Mouse (Mus musculus): ENCODE results near the gene Clcf1. TPM values are rescaled to one million over a fixed set of nuclear protein-coding genes. Genes with fewer than 3 reads are reported as not detected.
A peak's percentile ranks its signal among the peaks of the same experiment; 100 is the strongest.

The Clcf1 gene
- polyA plus RNA-seq, 1 experiment from 2014 or later = 8.0 TPM

DNA sequence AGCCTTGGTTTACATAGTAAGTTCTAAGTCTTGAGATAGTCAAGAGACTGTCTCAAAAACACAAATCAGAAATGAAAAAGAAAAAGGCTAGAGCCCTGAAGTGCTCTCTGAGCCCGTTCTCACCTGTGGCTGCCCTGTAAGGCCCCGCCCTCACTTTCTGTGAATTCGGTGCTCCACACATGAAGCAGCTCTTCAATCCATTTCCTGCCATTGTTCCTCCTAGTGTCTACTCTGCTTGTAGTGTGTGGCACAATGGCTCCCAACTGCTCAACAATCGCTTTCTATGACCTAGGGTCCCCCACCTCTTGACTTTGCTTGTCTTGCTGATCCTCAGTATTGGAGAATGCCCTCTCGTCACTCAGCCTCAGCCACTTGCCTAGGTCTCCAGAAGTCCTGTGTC lies 13.4 kb downstream of the Clcf1 start:
- 29% methylated on average over 5 of the region's 5 CpGs for WGBS
- no peak overlapping the region for H3K9ac ChIP-seq (replicated peaks; ENCODE audit: low read depth)
- H3K27ac ChIP-seq (ENCODE audit: low read length) = no peak overlapping the region
- H3K4me1 ChIP-seq (ENCODE audit: insufficient read depth, low read depth, low read length) = peaks cover 7% of the 10 kb centered on the region; the same call in 1 of the 2 replicates
- H3K27me3 ChIP-seq (replicated peaks; ENCODE audit: insufficient read depth, low read length) = no peaks in the 10 kb centered on the region
- H3K4me3 ChIP-seq (ENCODE audit: low read depth, low read length) = no peak overlapping the region
- no peaks in the 10 kb centered on the region for H3K9me3 ChIP-seq (ENCODE audit: low read length)
- ATAC-seq = no peak
- H3K36me3 ChIP-seq (ENCODE audit: insufficient read depth, low read length) = no peaks in the 10 kb centered on the region
- H3K4me2 ChIP-seq (replicated peaks; ENCODE audit: low read depth, low read length) = no peak overlapping the region
- peak; percentile 28 for DNase-seq (ENCODE audit: low spot score)
- TF ChIP-seq EP300 (IDR thresholded peaks at IDR 0.05) (no peak), CTCF (IDR thresholded peaks at IDR 0.05) (no peak)

DNA sequence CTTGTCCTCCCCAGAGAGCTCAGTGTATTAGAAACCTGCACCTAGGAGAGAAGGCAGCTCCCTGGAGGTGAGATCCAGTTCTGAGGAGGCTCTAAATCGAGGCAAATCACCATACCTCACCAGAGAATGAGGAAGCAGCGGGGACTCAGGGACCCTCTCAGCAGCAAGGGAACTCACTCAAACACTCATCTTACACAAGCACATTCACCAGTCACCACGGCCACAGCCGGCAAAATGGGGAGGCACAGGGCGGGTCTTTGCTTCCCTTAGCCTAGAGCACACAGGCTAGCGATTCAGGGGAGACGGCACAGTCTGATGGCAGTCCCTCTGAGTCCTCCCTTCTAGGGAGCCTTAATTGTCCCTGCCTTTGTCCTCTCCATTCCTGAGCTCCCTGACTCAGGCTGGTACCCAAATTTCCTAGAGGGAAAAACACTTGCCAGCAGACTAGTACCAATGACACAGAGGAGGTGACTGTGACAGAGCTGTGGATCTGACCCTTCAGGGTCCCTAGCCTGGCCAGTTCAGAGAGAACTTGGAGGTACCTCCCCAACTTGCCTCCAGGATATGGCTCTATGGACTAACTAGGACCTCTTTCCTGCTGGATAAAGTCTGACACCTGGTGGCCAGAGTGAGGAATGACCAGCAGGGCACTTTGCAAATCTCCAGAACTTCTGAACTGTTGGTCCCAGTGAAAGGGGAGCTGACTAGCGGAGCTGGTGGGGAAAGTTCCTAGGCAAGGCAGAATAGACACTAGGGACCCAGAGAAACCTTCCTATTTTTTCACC lies 14.0 kb downstream of the Clcf1 start:
- WGBS = 11% methylated on average over 8 of the region's 8 CpGs
- ATAC-seq (peak; percentile 11), DNase-seq (ENCODE audit: low spot score) (peak; percentile 93)
- Histone ChIP-seq H3K4me1 (ENCODE audit: insufficient read depth, low read depth, low read length) (peaks cover 7% of the 10 kb centered on the region; the same call in 1 of the 2 replicates), H3K27ac (ENCODE audit: low read length) (no peak overlapping the region), H3K4me2 (replicated peaks; ENCODE audit: low read depth, low read length) (no peak overlapping the region), H3K4me3 (ENCODE audit: low read depth, low read length) (no peak overlapping the region), H3K27me3 (replicated peaks; ENCODE audit: insufficient read depth, low read length) (no peaks in the 10 kb centered on the region), H3K36me3 (ENCODE audit: insufficient read depth, low read length) (no peaks in the 10 kb centered on the region), H3K9ac (replicated peaks; ENCODE audit: low read depth) (no peak overlapping the region), H3K9me3 (ENCODE audit: low read length) (no peaks in the 10 kb centered on the region)
- TF ChIP-seq CTCF (IDR thresholded peaks at IDR 0.05) (peak; percentile 98), EP300 (IDR thresholded peaks at IDR 0.05) (no peak)

DNA sequence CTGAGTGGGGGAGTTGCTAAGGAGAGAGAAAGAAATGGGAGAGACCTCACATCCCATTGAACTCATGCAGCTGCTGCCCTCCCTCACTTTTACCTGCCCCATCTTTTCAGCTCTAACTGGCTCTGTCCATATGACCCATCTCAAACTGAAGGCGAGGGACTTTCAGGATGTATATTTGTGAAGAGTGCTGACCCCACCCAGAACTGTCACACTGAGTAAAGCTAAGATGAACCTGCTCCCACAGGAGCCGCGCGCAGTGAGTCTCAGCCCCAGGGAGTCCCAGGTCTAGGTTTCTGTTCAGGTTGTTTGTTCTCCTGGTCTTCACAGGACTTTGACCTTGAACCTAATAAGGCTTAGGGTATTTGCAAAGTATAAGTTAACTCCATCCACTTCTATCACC lies 14.9 kb downstream of the Clcf1 start:
- no peak for ATAC-seq
- Histone ChIP-seq H3K4me3 (ENCODE audit: low read depth, low read length) (no peak overlapping the region), H3K36me3 (ENCODE audit: insufficient read depth, low read length) (no peaks in the 10 kb centered on the region), H3K4me2 (replicated peaks; ENCODE audit: low read depth, low read length) (no peak overlapping the region), H3K27me3 (replicated peaks; ENCODE audit: insufficient read depth, low read length) (no peaks in the 10 kb centered on the region), H3K9me3 (ENCODE audit: low read length) (no peaks in the 10 kb centered on the region), H3K9ac (replicated peaks; ENCODE audit: low read depth) (no peak overlapping the region), H3K4me1 (ENCODE audit: insufficient read depth, low read depth, low read length) (peaks cover 7% of the 10 kb centered on the region; the same call in 1 of the 2 replicates), H3K27ac (ENCODE audit: low read length) (no peak overlapping the region)
- no peak for DNase-seq (ENCODE audit: low spot score)
- 68% methylated on average over 4 of the region's 4 CpGs for WGBS
- no peak for TF ChIP-seq CTCF (IDR thresholded peaks at IDR 0.05)
- TF ChIP-seq EP300 (IDR thresholded peaks at IDR 0.05) = no peak

DNA sequence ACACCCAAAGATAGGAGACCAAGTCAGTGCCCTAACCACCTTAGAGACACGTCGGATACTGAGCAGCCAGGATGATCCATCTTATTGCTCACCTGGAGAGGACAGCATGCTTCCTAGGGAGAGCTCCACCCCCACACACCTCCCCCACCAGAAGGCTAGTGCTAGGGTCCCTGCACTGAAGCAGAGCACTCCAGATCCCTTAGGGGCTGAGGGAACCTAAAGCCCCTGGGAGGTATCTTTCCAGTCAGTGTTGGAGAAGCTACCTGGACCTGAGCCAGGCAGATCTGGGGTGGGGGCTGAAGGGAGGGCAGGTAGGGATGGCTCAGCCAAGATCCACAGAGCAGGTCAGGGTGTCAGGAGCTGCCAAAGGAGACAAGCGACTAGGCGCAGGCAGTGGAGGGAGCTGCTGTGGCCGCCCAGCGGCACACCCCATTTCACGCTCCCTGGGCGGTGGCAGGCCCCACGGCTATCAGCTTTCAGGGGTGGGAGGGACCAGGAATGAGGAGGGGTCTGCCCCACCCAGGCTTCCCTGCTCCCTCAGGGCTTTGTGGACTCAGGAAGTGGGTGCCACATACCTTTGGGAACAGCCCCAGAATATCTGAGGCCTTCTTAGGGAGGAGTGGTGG lies 15.5 kb downstream of the Clcf1 start:
- Histone ChIP-seq H3K27ac (ENCODE audit: low read length) (no peak overlapping the region), H3K4me1 (ENCODE audit: insufficient read depth, low read depth, low read length) (peaks cover 7% of the 10 kb centered on the region; the same call in 1 of the 2 replicates), H3K36me3 (ENCODE audit: insufficient read depth, low read length) (no peaks in the 10 kb centered on the region), H3K9me3 (ENCODE audit: low read length) (no peaks in the 10 kb centered on the region), H3K4me3 (ENCODE audit: low read depth, low read length) (no peak overlapping the region), H3K9ac (replicated peaks; ENCODE audit: low read depth) (no peak overlapping the region), H3K4me2 (replicated peaks; ENCODE audit: low read depth, low read length) (no peak overlapping the region), H3K27me3 (replicated peaks; ENCODE audit: insufficient read depth, low read length) (no peaks in the 10 kb centered on the region)
- DNase-seq (ENCODE audit: low spot score) = no peak
- ATAC-seq = no peak
- TF ChIP-seq EP300 (IDR thresholded peaks at IDR 0.05) = no peak
- TF ChIP-seq CTCF (IDR thresholded peaks at IDR 0.05) = no peak
- WGBS = 30% methylated on average over 7 of the region's 9 CpGs

DNA sequence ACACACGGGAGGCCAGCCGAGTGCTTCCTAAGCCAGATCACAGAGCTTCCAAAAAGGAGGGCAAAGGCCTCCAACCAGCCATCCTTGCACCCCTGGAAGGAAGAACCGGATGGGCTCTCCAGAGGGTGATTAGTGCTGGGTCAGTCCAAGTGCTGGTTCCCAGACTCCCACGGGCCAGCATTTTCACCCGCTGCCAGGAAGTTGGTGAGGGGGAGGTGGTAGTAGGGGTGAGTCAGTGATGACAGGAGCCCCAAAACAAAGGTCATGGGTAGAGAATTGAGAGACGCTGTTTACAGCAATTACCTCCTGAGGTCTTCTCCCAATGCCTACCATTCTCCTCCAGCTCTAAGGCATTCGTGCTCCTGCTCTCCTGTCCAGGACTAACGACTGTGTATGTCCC lies 16.4 kb downstream of the Clcf1 start:
- no peaks in the 10 kb centered on the region for H3K36me3 ChIP-seq (ENCODE audit: insufficient read depth, low read length)
- ATAC-seq (no peak), DNase-seq (ENCODE audit: low spot score) (peak; percentile 24)
- no peaks in the 10 kb centered on the region for H3K9me3 ChIP-seq (ENCODE audit: low read length)
- no peak overlapping the region for H3K9ac ChIP-seq (replicated peaks; ENCODE audit: low read depth)
- no peaks in the 10 kb centered on the region for H3K27me3 ChIP-seq (replicated peaks; ENCODE audit: insufficient read depth, low read length)
- no peak overlapping the region for H3K4me3 ChIP-seq (ENCODE audit: low read depth, low read length)
- TF ChIP-seq CTCF (IDR thresholded peaks at IDR 0.05) (no peak), EP300 (IDR thresholded peaks at IDR 0.05) (no peak)
- no peak overlapping the region for H3K4me2 ChIP-seq (replicated peaks; ENCODE audit: low read depth, low read length)
- peak overlapping the region; percentile 15; the same call in 1 of the 2 replicates for H3K27ac ChIP-seq (ENCODE audit: low read length)
- 60% methylated on average over 8 of the region's 8 CpGs for WGBS
- H3K4me1 ChIP-seq (ENCODE audit: insufficient read depth, low read depth, low read length) = peaks cover 7% of the 10 kb centered on the region; the same call in 1 of the 2 replicates
